In genomic region chr2:27677411-27678310, GRCm38 (mm10) we compare ENCODE assay signal across 8 mouse cellular contexts. TPM values are rescaled to one million over a fixed set of nuclear protein-coding genes. Genes with fewer than 3 reads are reported as not detected.
DNase-seq lines count a peak whose midpoint lies in the region; ATAC-seq and TF ChIP-seq lines count a peak whose summit lies in the region.

No protein-coding gene starts in this region.

- no peak for TF ChIP-seq CTCF in forebrain, postnatal 0 days (IDR thresholded peaks at IDR 0.05; ENCODE audit: low read depth)
- TF ChIP-seq CTCF in olfactory bulb, adult 2 months (IDR thresholded peaks at IDR 0.05; ENCODE audit: insufficient read depth, low read depth, low read length): no peak

- H3K27me3 ChIP-seq in forebrain, postnatal 0 days (ENCODE audit: insufficient read depth, low read length): no peaks in the 10 kb centered on the region
- peaks cover 8% of the 10 kb centered on the region; the same call in 1 of the 2 replicates for H3K27me3 ChIP-seq in liver, embryonic 16.5 days (ENCODE audit: control insufficient read depth, insufficient read depth, low read depth, low read length)

- H3K9me3 ChIP-seq in forebrain, postnatal 0 days (ENCODE audit: low read length): no peaks in the 10 kb centered on the region
- no peaks in the 10 kb centered on the region for H3K9me3 ChIP-seq in liver, embryonic 16.5 days (replicated peaks; ENCODE audit: control insufficient read depth, low read length)

- peak; percentile 26 for ATAC-seq in forebrain, postnatal 0 days
- ATAC-seq in liver, embryonic 16.5 days (ENCODE audit: low read depth): peak; percentile 4; the same call in 1 of the 2 replicates

- H3K4me2 ChIP-seq in forebrain, postnatal 0 days (ENCODE audit: low read depth): peak overlapping the region; percentile 96
- H3K4me2 ChIP-seq in liver, embryonic 16.5 days (ENCODE audit: low read depth, low read length): peak overlapping the region; percentile 86

- 2% methylated on average over 67 of the region's 77 CpGs for WGBS in forebrain, postnatal 0 days
- under 1% methylated on average over 66 of the region's 77 CpGs for WGBS in liver, embryonic 16.5 days (ENCODE audit: insufficient replicate concordance)
- WGBS in olfactory bulb, adult 2 months: 1% methylated on average over 77 of the region's 77 CpGs

- peak; percentile 36 for DNase-seq in spleen, postnatal 10 days (ENCODE audit: low spot score in 2 of 2)
- DNase-seq in spleen, postnatal 14 days (ENCODE audit: low spot score in 2 of 2): no peak
- peak; percentile 35 for DNase-seq in cerebellum, adult 11 months
- DNase-seq in forebrain, postnatal 0 days: peak; percentile 56
- DNase-seq in induced T-regulatory cell, adult 2 months (ENCODE audit: low read depth): peak; percentile 47
- no peak for DNase-seq in layer of hippocampus, adult 18-20 months (ENCODE audit: low spot score in 2 of 2)

- H3K4me1 ChIP-seq in forebrain, postnatal 0 days (ENCODE audit: insufficient read depth): peaks cover 7% of the 10 kb centered on the region; the same call in 1 of the 2 replicates
- peaks cover 37% of the 10 kb centered on the region for H3K4me1 ChIP-seq in liver, embryonic 16.5 days (ENCODE audit: control insufficient read depth, low read depth, low read length)
- H3K4me1 ChIP-seq in olfactory bulb, adult 2 months (ENCODE audit: control insufficient read depth, insufficient read depth, low read length): peaks cover 41% of the 10 kb centered on the region

- peak overlapping the region; percentile 72 for H3K9ac ChIP-seq in forebrain, postnatal 0 days
- peak overlapping the region; percentile 65 for H3K9ac ChIP-seq in liver, embryonic 16.5 days (ENCODE audit: low read depth, low read length)

- H3K27ac ChIP-seq in forebrain, postnatal 0 days (ENCODE audit: low read depth, low read length): peak overlapping the region; percentile 67
- H3K27ac ChIP-seq in liver, embryonic 16.5 days (ENCODE audit: low read length): peak overlapping the region; percentile 74
- H3K27ac ChIP-seq in olfactory bulb, adult 2 months (ENCODE audit: insufficient read depth, low read depth, low read length): no peak overlapping the region

- H3K36me3 ChIP-seq in forebrain, postnatal 0 days (ENCODE audit: insufficient read depth): no peaks in the 10 kb centered on the region
- no peaks in the 10 kb centered on the region for H3K36me3 ChIP-seq in liver, embryonic 16.5 days (ENCODE audit: control insufficient read depth, insufficient read depth)

- no peak for TF ChIP-seq POLR2A in olfactory bulb, adult 2 months (IDR thresholded peaks at IDR 0.05; ENCODE audit: insufficient read depth, low read depth, low read length)

- peak overlapping the region; percentile 83 for H3K4me3 ChIP-seq in forebrain, postnatal 0 days (ENCODE audit: low read depth, low read length)
- peak overlapping the region; percentile 74 for H3K4me3 ChIP-seq in liver, embryonic 16.5 days (ENCODE audit: low read depth, low read length)
- peak overlapping the region; percentile 54 for H3K4me3 ChIP-seq in olfactory bulb, adult 2 months (ENCODE audit: insufficient read depth, low read depth, low read length)

RNA-seq across cellular contexts. Expression of gene Rxra, which starts 1.4 kb away (rescaled TPM):
- total RNA-seq in forebrain, postnatal 0 days (2014; rRNA removed): 9.4 and 19.3 TPM in 2 replicates
- 1.7 and 2.1 TPM in 2 replicates for polyA plus RNA-seq in forebrain, postnatal 0 days (2015; fragmentation: Nextera tagmentation; extraction: Ambion mirVana)
- 4.9 and 5.5 TPM in 2 replicates for polyA plus RNA-seq in liver, embryonic 16.5 days (2015; fragmentation: Nextera tagmentation; extraction: Ambion mirVana)
- not detected in 2 replicates for polyA plus RNA-seq in olfactory bulb, adult 2 months (2012; ENCODE audit: insufficient read depth, insufficient read length, low replicate concordance, missing spikeins)
- total RNA-seq in layer of hippocampus, adult 18-20 months (2021): 10 to 100 TPM; 31.0 to 35.1 TPM

Comparison
In these comparisons a context has a peak if more than half of its experiments do, and no peak if none do; other contexts are left out.
1. DNase-seq: peak in spleen, postnatal 10 days (2 of 2), cerebellum, adult 11 months (single experiment), forebrain, postnatal 0 days (single experiment) and induced T-regulatory cell, adult 2 months (single experiment); none in spleen, postnatal 14 days (0 of 2) and layer of hippocampus, adult 18-20 months (0 of 2).
2. Peak in every context shown above with its lines, with median percentiles within 50 percentile points of each other: H3K4me3 ChIP-seq.